Mouse (Mus musculus) retina, postnatal 7 days (tissue): Measurements from ENCODE around the gene Gm11077.

ENCODE experiments used
- DNase-seq: peaks from one replicate; pipeline ENCODE4 v3.0.0-alpha.2; 2012; ENCODE audit warnings: low read depth, low spot score

Gene Gm11077

DNA sequence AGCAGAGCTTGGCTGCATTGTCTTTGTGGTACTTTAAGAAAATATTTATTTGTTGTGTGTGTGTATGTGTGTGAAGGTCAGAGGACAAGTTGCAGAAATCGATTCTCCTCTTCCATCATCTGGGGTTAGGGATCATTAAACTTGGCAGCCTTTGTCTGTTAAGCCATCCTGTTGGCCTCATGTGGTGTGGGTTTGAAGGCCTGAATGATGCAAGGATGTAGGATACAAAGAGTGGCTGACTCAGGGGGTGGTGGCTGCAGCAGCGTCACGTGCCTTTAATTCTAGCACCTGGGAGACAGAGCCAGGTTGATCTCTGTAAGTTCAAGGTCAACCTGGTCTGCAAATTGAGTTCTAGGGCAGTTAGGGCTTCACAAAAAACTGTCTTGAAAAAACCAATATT is 16.5 kb downstream of the Gm11077 start:
- DNase-seq: no peak

- no peak for DNase-seq
These were observed 18.5 kb downstream of the Gm11077 start for GRCm38 (mm10) chr6:140747591-140747990.

GRCm38 (mm10) chr6:140750371-140751080 is 21.4 kb downstream of the Gm11077 start:
- no peak for DNase-seq

- DNase-seq: peak; percentile 11
These were observed 37.3 kb downstream of the Gm11077 start for GRCm38 (mm10) chr6:140766365-140766764.

GRCm38 (mm10) chr6:140767237-140767636 is 38.2 kb downstream of the Gm11077 start:
- DNase-seq: no peak

GRCm38 (mm10) chr6:140768180-140768579 is 39.1 kb downstream of the Gm11077 start:
- no peak for DNase-seq

DNA sequence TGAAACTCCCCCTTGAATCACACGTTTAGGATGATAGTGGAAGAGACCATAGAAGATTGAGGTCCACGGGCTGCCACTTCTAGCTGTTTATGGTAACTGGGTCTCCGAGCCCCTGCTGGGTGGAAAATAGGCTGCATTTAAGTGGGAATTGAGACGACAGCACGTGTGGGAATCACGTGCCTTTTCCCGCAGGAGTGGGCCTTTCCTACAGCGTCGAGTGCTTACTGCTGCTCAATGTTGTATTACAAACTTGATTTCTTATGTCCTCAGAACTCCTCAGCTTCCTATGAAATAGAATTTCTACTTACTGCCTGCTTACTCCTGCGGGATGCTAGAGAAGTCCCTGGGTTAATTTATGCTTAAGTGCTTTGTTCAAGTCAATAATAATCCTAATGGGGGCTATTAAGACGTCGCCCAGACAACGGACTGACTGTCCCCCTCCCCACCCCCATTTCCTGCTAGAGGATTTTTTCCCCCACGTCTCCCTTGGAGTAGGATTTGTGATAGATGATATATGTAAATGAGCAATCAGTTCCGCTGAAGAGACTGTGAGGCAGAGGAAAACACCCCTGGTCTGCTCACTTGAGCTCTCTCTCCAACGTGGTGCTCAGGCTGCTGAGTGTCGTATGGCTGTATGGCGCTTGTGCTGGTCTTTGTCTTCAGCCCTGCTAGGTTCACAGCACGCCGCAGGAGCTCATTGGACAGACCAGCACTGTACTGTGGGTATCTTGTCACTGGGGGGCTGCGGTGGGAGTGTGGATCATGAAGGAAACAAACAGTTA is 40.0 kb downstream of the Gm11077 start:
- DNase-seq: no peak

DNA sequence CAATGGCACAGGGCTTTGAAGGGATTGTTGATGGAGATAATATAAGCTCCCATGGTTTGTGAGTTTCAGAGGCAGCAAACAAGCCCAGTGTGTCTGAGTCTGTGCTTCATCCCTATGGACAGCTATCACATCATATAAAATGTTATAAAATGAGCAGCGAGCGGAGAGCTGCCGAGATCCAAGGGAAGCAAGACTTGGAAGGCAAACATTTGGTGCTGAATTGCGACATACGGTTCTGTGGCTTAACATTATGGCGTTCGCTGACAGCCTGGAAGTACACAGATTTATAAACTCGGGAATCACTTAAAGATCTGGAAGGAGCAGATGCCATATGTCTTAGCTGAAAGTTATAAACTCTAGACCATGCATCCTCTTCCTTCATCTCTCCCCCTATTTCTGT is 47.2 kb downstream of the Gm11077 start:
- no peak for DNase-seq

GRCm38 (mm10) chr6:140782524-140782923 is 53.4 kb downstream of the Gm11077 start:
- no peak for DNase-seq

GRCm38 (mm10) chr6:140786058-140786457 is 57.0 kb downstream of the Gm11077 start:
- no peak for DNase-seq

GRCm38 (mm10) chr6:140789850-140790249 is 60.8 kb downstream of the Gm11077 start:
- no peak for DNase-seq

- DNase-seq: no peak
These were observed 64.7 kb downstream of the Gm11077 start for GRCm38 (mm10) chr6:140793676-140794262.

DNA sequence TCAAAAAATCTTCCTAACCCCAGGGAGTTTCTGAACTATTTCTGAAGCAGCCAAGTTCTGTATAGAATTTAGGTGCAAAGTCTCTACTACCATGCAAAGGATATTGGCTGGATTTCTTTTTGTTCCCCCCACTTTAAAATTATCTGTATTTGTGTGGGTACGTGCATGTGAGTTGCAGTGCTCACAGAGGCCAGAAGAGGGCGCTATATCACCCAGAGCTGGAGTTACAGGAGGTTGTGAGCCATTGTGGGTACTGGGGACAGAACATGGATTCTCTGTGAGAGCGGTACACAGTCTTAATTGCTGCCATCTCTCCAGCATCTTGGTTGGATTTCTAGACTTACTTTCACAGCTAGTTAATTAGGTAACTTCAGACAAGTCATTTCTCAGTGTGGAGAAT is 69.8 kb downstream of the Gm11077 start:
- no peak for DNase-seq

GRCm38 (mm10) chr6:140799435-140800040 is 70.5 kb downstream of the Gm11077 start:
- no peak for DNase-seq

- DNase-seq: no peak
These were observed 71.5 kb downstream of the Gm11077 start for GRCm38 (mm10) chr6:140800587-140800986.
